Mouse (Mus musculus): ENCODE results near the gene Tspan5.

Tspan5 gene

GRCm38 (mm10) chr3:138847809-138848208, 105.8 kb downstream of the Tspan5 start:
- CTCF ChIA-PET: no interaction called here
- POLR2A ChIA-PET: interaction anchor here in 3 of 4 experiments (0.8 to 1.3 kb wide), 4 partner anchors 9 to 47 kb away, joined by 3 to 10 read pairs (median 3); no protein-coding TSS in a partner anchor

GRCm38 (mm10) chr3:138849755-138850301, 107.8 kb downstream of the Tspan5 start:
- POLR2A ChIA-PET: interaction anchor here in 2 of 4 experiments (0.6 to 1.1 kb wide), 2 partner anchors 56 kb away, joined by 3 read pairs; no protein-coding TSS in a partner anchor

GRCm38 (mm10) chr3:138851876-138852275, 109.9 kb downstream of the Tspan5 start:
- CTCF ChIA-PET: interaction anchor here in 1 of 4 experiments (0.5 kb wide), 1 partner anchor 139 kb away, joined by 3 read pairs; no protein-coding TSS in a partner anchor
- POLR2A ChIA-PET: interaction anchor here in 1 of 4 experiments (1.0 to 2.0 kb wide), 2 partner anchors 12 to 130 kb away, joined by 3 to 6 read pairs; no protein-coding TSS in a partner anchor

More at GRCm38 (mm10) chr3:138849755-138850301, 107.8 kb downstream of the Tspan5 start:
- CTCF ChIA-PET: no interaction called here

- ChIA-PET CTCF (interaction anchor here in 1 of 4 experiments (0.6 kb wide), 1 partner anchor 18 kb away, joined by 3 read pairs; no protein-coding TSS in a partner anchor), POLR2A (interaction anchor here in 3 of 4 experiments (0.9 to 2.0 kb wide), 3 partner anchors 9 to 69 kb away, joined by 3 to 6 read pairs (median 3); no protein-coding TSS in a partner anchor)
These were observed 111.1 kb downstream of the Tspan5 start for GRCm38 (mm10) chr3:138852982-138853689.

- CTCF ChIA-PET: interaction anchor here in 1 of 4 experiments (0.6 kb wide), 1 partner anchor 19 kb away, joined by 3 read pairs; no protein-coding TSS in a partner anchor
- POLR2A ChIA-PET: interaction anchor here in 2 of 4 experiments (0.5 to 1.4 kb wide), 3 partner anchors 10 to 30 kb away, joined by 3 to 4 read pairs (median 4); no protein-coding TSS in a partner anchor
These were observed 112.2 kb downstream of the Tspan5 start for GRCm38 (mm10) chr3:138853996-138854836.

- CTCF ChIA-PET: no interaction called here
- POLR2A ChIA-PET: interaction anchor here in 2 of 4 experiments (1.1 to 3.3 kb wide), 2 partner anchors 18 to 114 kb away, joined by 3 to 8 read pairs; partner anchors contain the start of gene Tspan5 (in 1 of the 2)
These were observed 113.4 kb downstream of the Tspan5 start for GRCm38 (mm10) chr3:138855387-138855786.

- POLR2A ChIA-PET: interaction anchor here in 3 of 4 experiments (0.5 to 3.3 kb wide), 8 partner anchors 9 to 57 kb away, joined by 3 to 8 read pairs (median 3); no protein-coding TSS in a partner anchor
These were observed 115.0 kb downstream of the Tspan5 start for GRCm38 (mm10) chr3:138856946-138857345.

GRCm38 (mm10) chr3:138857805-138858546, 116.0 kb downstream of the Tspan5 start:
- ChIA-PET CTCF (interaction anchor here in 2 of 4 experiments (0.6 to 0.7 kb wide), 2 partner anchors 156 to 228 kb away, joined by 3 read pairs; no protein-coding TSS in a partner anchor), POLR2A (interaction anchor here in 2 of 4 experiments (0.6 to 3.3 kb wide), 2 partner anchors 20 to 140 kb away, joined by 3 to 8 read pairs; no protein-coding TSS in a partner anchor)

More at GRCm38 (mm10) chr3:138856946-138857345, 115.0 kb downstream of the Tspan5 start:
- CTCF ChIA-PET: no interaction called here

GRCm38 (mm10) chr3:138858649-138859048, 116.7 kb downstream of the Tspan5 start:
- ChIA-PET POLR2A (no interaction called here), CTCF (interaction anchor here in 2 of 4 experiments (0.6 to 0.7 kb wide), 2 partner anchors 215 to 228 kb away, joined by 3 read pairs; no protein-coding TSS in a partner anchor)

GRCm38 (mm10) chr3:138859166-138859565, 117.2 kb downstream of the Tspan5 start:
- POLR2A ChIA-PET: interaction anchor here in 1 of 4 experiments (0.5 to 1.6 kb wide), 2 partner anchors 22 to 86 kb away, joined by 4 to 5 read pairs; no protein-coding TSS in a partner anchor
- CTCF ChIA-PET: interaction anchor here in 1 of 4 experiments (0.6 kb wide), 1 partner anchor 216 kb away, joined by 3 read pairs; no protein-coding TSS in a partner anchor

- ChIA-PET CTCF (no interaction called here), POLR2A (interaction anchor here in 1 of 4 experiments (1.6 kb wide), 1 partner anchor 22 kb away, joined by 5 read pairs; no protein-coding TSS in a partner anchor)
These were observed 117.7 kb downstream of the Tspan5 start for GRCm38 (mm10) chr3:138859666-138860065.

- ChIA-PET CTCF (no interaction called here), POLR2A (interaction anchor here in 1 of 4 experiments (1.6 kb wide), 1 partner anchor 23 kb away, joined by 5 read pairs; no protein-coding TSS in a partner anchor)
These were observed 118.3 kb downstream of the Tspan5 start for GRCm38 (mm10) chr3:138860257-138860760.

- ChIA-PET CTCF (no interaction called here), POLR2A (interaction anchor here in 1 of 4 experiments (1.0 to 1.4 kb wide), 2 partner anchors 9 to 11 kb away, joined by 3 read pairs; no protein-coding TSS in a partner anchor)
These were observed 119.0 kb downstream of the Tspan5 start for GRCm38 (mm10) chr3:138861032-138861431.

- ChIA-PET POLR2A (interaction anchor here in 1 of 4 experiments (1.0 to 1.4 kb wide), 2 partner anchors 9 to 10 kb away, joined by 3 read pairs; no protein-coding TSS in a partner anchor), CTCF (no interaction called here)
These were observed 119.6 kb downstream of the Tspan5 start for GRCm38 (mm10) chr3:138861589-138861988.

- POLR2A ChIA-PET: interaction anchor here in 1 of 4 experiments (0.5 to 0.6 kb wide), 3 partner anchors 15 to 204 kb away, joined by 3 to 4 read pairs (median 3); no protein-coding TSS in a partner anchor
- CTCF ChIA-PET: no interaction called here
These were observed 122.2 kb downstream of the Tspan5 start for GRCm38 (mm10) chr3:138864166-138864648.

GRCm38 (mm10) chr3:138865271-138865670, 123.3 kb downstream of the Tspan5 start:
- POLR2A ChIA-PET: no interaction called here
- CTCF ChIA-PET: no interaction called here

Measured in embryonic stem cell, embryonic (primary cell).